Mouse (Mus musculus) megakaryocyte, embryonic 14.5 days (primary cell): Measurements from ENCODE around the gene Slc25a17. TPM values are rescaled to one million over a fixed set of nuclear protein-coding genes. Genes with fewer than 3 reads are reported as not detected.

Experiments used
- H3K27me3 ChIP-seq: replicated peaks from 2 replicates; pipeline ENCODE3; 2012; ENCODE audit warnings: inconsistent platforms
- H3K36me3 ChIP-seq: replicated peaks from 2 replicates; pipeline ENCODE3; 2012; ENCODE audit warnings: low read length, inconsistent platforms, mixed read lengths
- H3K4me1 ChIP-seq: 2 replicates; pipeline ENCODE4 v1.6.1; 2012; ENCODE audit warnings: inconsistent platforms
- H3K4me3 ChIP-seq: replicated peaks from 2 replicates; pipeline ENCODE3; 2012; ENCODE audit warnings: moderate library complexity, mild to moderate bottlenecking, inconsistent platforms
- H3K9me3 ChIP-seq: 2 replicates; pipeline ENCODE4 v1.6.1; 2012; ENCODE audit warnings: inconsistent platforms
- FLI1 ChIP-seq: IDR thresholded peaks from 2 replicates; pipeline ENCODE4 v1.6.1; 2012; ENCODE audit warnings: low read length, inconsistent platforms, mixed read lengths
- GATA1 ChIP-seq: IDR thresholded peaks from 3 replicates; pipeline ENCODE4 v1.6.1; 2012; ENCODE audit warnings: mixed read lengths, low read length, inconsistent platforms, borderline replicate concordance
- polyA plus RNA-seq: library from polyadenylated mRNA; stranded (reverse); fragments of >175 nt; gene quantifications from 2 replicates; pipeline ENCODE4 v1.2.3, GENCODE M21; 2012; ENCODE audit warnings: low replicate concordance; ENCODE audit not compliant: insufficient read depth

The Slc25a17 gene
- polyA plus RNA-seq, 1 experiment = 3.7 TPM

GRCm38 (mm10) chr15:81308038-81308437 lies 52.6 kb downstream of the Slc25a17 start:
- Histone ChIP-seq H3K4me1 (no peaks in the 10 kb centered on the region), H3K9me3 (peaks cover 9% of the 10 kb centered on the region), H3K36me3 (no peaks in the 10 kb centered on the region), H3K27me3 (peaks cover 1% of the 10 kb centered on the region), H3K4me3 (no peak overlapping the region)
- TF ChIP-seq GATA1 (no peak), FLI1 (no peak)

- Histone ChIP-seq H3K4me3 (no peak overlapping the region), H3K27me3 (peaks cover 2% of the 10 kb centered on the region), H3K36me3 (no peaks in the 10 kb centered on the region), H3K9me3 (peaks cover 17% of the 10 kb centered on the region), H3K4me1 (peaks cover 6% of the 10 kb centered on the region)
- TF ChIP-seq GATA1 (no peak), FLI1 (no peak)
Observed at GRCm38 (mm10) chr15:81306501-81306900, 54.1 kb downstream of the Slc25a17 start.

GRCm38 (mm10) chr15:81305035-81305434 lies 55.6 kb downstream of the Slc25a17 start:
- Histone ChIP-seq H3K27me3 (peaks cover 6% of the 10 kb centered on the region), H3K4me1 (peaks cover 16% of the 10 kb centered on the region), H3K9me3 (peaks cover 17% of the 10 kb centered on the region), H3K36me3 (no peaks in the 10 kb centered on the region), H3K4me3 (no peak overlapping the region)
- TF ChIP-seq GATA1 (no peak), FLI1 (no peak)

- Histone ChIP-seq H3K36me3 (no peaks in the 10 kb centered on the region), H3K27me3 (peaks cover 7% of the 10 kb centered on the region), H3K4me1 (peaks cover 16% of the 10 kb centered on the region), H3K4me3 (no peak overlapping the region), H3K9me3 (peaks cover 17% of the 10 kb centered on the region)
- TF ChIP-seq GATA1 (no peak), FLI1 (no peak)
Observed at GRCm38 (mm10) chr15:81304006-81304405, 56.6 kb downstream of the Slc25a17 start.

- TF ChIP-seq GATA1 (no peak), FLI1 (no peak)
- peaks cover 16% of the 10 kb centered on the region for H3K4me1 ChIP-seq
- H3K36me3 ChIP-seq = no peaks in the 10 kb centered on the region
- H3K4me3 ChIP-seq = no peak overlapping the region
- peaks cover 11% of the 10 kb centered on the region for H3K27me3 ChIP-seq
- peaks cover 12% of the 10 kb centered on the region for H3K9me3 ChIP-seq
Observed at GRCm38 (mm10) chr15:81302151-81302808, 58.3 kb downstream of the Slc25a17 start.

GRCm38 (mm10) chr15:81301193-81302070 lies 59.2 kb downstream of the Slc25a17 start:
- TF ChIP-seq GATA1 (no peak), FLI1 (no peak)
- H3K27me3 ChIP-seq = peaks cover 11% of the 10 kb centered on the region
- H3K36me3 ChIP-seq = no peaks in the 10 kb centered on the region
- peak overlapping the region; percentile 82 for H3K4me3 ChIP-seq
- H3K4me1 ChIP-seq = peaks cover 16% of the 10 kb centered on the region
- H3K9me3 ChIP-seq = peaks cover 12% of the 10 kb centered on the region

GRCm38 (mm10) chr15:81300520-81301069 lies 60.0 kb downstream of the Slc25a17 start:
- peaks cover 16% of the 10 kb centered on the region for H3K4me1 ChIP-seq
- no peak overlapping the region for H3K4me3 ChIP-seq
- H3K27me3 ChIP-seq = peaks cover 13% of the 10 kb centered on the region
- no peak for TF ChIP-seq FLI1
- no peak for TF ChIP-seq GATA1
- peaks cover 12% of the 10 kb centered on the region for H3K9me3 ChIP-seq
- H3K36me3 ChIP-seq = no peaks in the 10 kb centered on the region

- H3K9me3 ChIP-seq = peaks cover 12% of the 10 kb centered on the region
- no peaks in the 10 kb centered on the region for H3K36me3 ChIP-seq
- peaks cover 13% of the 10 kb centered on the region for H3K27me3 ChIP-seq
- TF ChIP-seq GATA1 = no peak
- no peak for TF ChIP-seq FLI1
- peaks cover 23% of the 10 kb centered on the region for H3K4me1 ChIP-seq
- no peak overlapping the region for H3K4me3 ChIP-seq
Observed at GRCm38 (mm10) chr15:81299549-81299948, 61.1 kb downstream of the Slc25a17 start.

- TF ChIP-seq GATA1 (no peak), FLI1 (no peak)
- Histone ChIP-seq H3K27me3 (peaks cover 14% of the 10 kb centered on the region), H3K4me3 (no peak overlapping the region), H3K4me1 (peaks cover 25% of the 10 kb centered on the region), H3K9me3 (peaks cover 10% of the 10 kb centered on the region), H3K36me3 (no peaks in the 10 kb centered on the region)
Observed at GRCm38 (mm10) chr15:81298213-81298612, 62.4 kb downstream of the Slc25a17 start.

GRCm38 (mm10) chr15:81297543-81297942 lies 63.1 kb downstream of the Slc25a17 start:
- Histone ChIP-seq H3K9me3 (peaks cover 3% of the 10 kb centered on the region), H3K36me3 (no peaks in the 10 kb centered on the region), H3K27me3 (peaks cover 14% of the 10 kb centered on the region), H3K4me1 (peaks cover 25% of the 10 kb centered on the region), H3K4me3 (no peak overlapping the region)
- TF ChIP-seq FLI1 (no peak), GATA1 (no peak)
